Mouse (Mus musculus): ENCODE data around the gene Atg10.
A peak's percentile ranks its signal among the peaks of the same experiment; 100 is the strongest.
"Not testable (repeated sequence)": the region's sequence is repeated elsewhere in the genome, so short reads cannot be mapped to it uniquely, and the experiment has no call there.

The Atg10 gene

GRCm38 (mm10) chr13:91223587-91224437 lies at the start of gene Atg10:
TSS of gene Atg10 (minus strand) at chr13:91223968.
- peak; percentile 86 for DNase-seq (ENCODE audit: low spot score in 2 of 2)

- DNase-seq (ENCODE audit: low spot score in 2 of 2): no peak
Measured at GRCm38 (mm10) chr13:91252406-91252805, 28.6 kb upstream of the Atg10 start.

- DNase-seq (ENCODE audit: low spot score in 2 of 2): no peak
Measured at GRCm38 (mm10) chr13:91251636-91252035, 27.9 kb upstream of the Atg10 start.

- DNase-seq (ENCODE audit: low spot score in 2 of 2): not testable (repeated sequence)
Measured at GRCm38 (mm10) chr13:91250050-91250449, 26.3 kb upstream of the Atg10 start.

- no peak for DNase-seq (ENCODE audit: low spot score in 2 of 2)
Measured at GRCm38 (mm10) chr13:91246472-91246871, 22.7 kb upstream of the Atg10 start.

GRCm38 (mm10) chr13:91237976-91238375 lies 14.2 kb upstream of the Atg10 start:
- no peak for DNase-seq (ENCODE audit: low spot score in 2 of 2)

- no peak for DNase-seq (ENCODE audit: low spot score in 2 of 2)
Measured at GRCm38 (mm10) chr13:91236884-91237283, 13.1 kb upstream of the Atg10 start.

- no peak for DNase-seq (ENCODE audit: low spot score in 2 of 2)
Measured at GRCm38 (mm10) chr13:91224438-91224814, 658 bp upstream of the Atg10 start.

GRCm38 (mm10) chr13:91223063-91223462 lies 705 bp downstream of the Atg10 start:
- DNase-seq (ENCODE audit: low spot score in 2 of 2): no peak

GRCm38 (mm10) chr13:91221696-91222095 lies 2.1 kb downstream of the Atg10 start:
- DNase-seq (ENCODE audit: low spot score in 2 of 2): no peak

GRCm38 (mm10) chr13:91217691-91218090 lies 6.1 kb downstream of the Atg10 start:
- DNase-seq (ENCODE audit: low spot score in 2 of 2): no peak

GRCm38 (mm10) chr13:91216656-91217205 lies 7.0 kb downstream of the Atg10 start:
- DNase-seq (ENCODE audit: low spot score in 2 of 2): no peak

- DNase-seq (ENCODE audit: low spot score in 2 of 2): no peak
Measured at GRCm38 (mm10) chr13:91212958-91213357, 10.8 kb downstream of the Atg10 start.

GRCm38 (mm10) chr13:91206237-91206636 lies 17.5 kb downstream of the Atg10 start:
- DNase-seq (ENCODE audit: low spot score in 2 of 2): no peak

- DNase-seq (ENCODE audit: low spot score in 2 of 2): no peak
Measured at GRCm38 (mm10) chr13:91202564-91202963, 21.2 kb downstream of the Atg10 start.

GRCm38 (mm10) chr13:91187378-91188234 lies 36.2 kb downstream of the Atg10 start:
- no peak for DNase-seq (ENCODE audit: low spot score in 2 of 2)

GRCm38 (mm10) chr13:91185248-91185867 lies 38.4 kb downstream of the Atg10 start:
- no peak for DNase-seq (ENCODE audit: low spot score in 2 of 2)

GRCm38 (mm10) chr13:91184226-91184625 lies 39.5 kb downstream of the Atg10 start:
- DNase-seq (ENCODE audit: low spot score in 2 of 2): no peak

GRCm38 (mm10) chr13:91180364-91180763 lies 43.4 kb downstream of the Atg10 start:
- DNase-seq (ENCODE audit: low spot score in 2 of 2): no peak

GRCm38 (mm10) chr13:91179174-91179899 lies 44.4 kb downstream of the Atg10 start:
- DNase-seq (ENCODE audit: low spot score in 2 of 2): no peak

Data from spleen, postnatal 14 days (tissue).